Mouse (Mus musculus) megakaryocyte, embryonic 14.5 days (primary cell): ENCODE measurements at regions not wholly inside any gene's neighbourhood (a gene's known extent, or its start where the extent isn't known, plus 50 kb on each side); places are given as distances from the start of the nearest gene placed in this dataset.

ENCODE experiments used
- FLI1 ChIP-seq: IDR thresholded peaks from 2 replicates; pipeline ENCODE4 v1.6.1; 2012; ENCODE audit warnings: low read length, inconsistent platforms, mixed read lengths
- GATA1 ChIP-seq: IDR thresholded peaks from 3 replicates; pipeline ENCODE4 v1.6.1; 2012; ENCODE audit warnings: mixed read lengths, low read length, inconsistent platforms, borderline replicate concordance

GRCm38 (mm10) chr1:19473561-19473960, 264.8 kb downstream of the Tfap2b start:
- no peak for TF ChIP-seq GATA1
- TF ChIP-seq FLI1, result no peak
